Mouse (Mus musculus): ENCODE results near the gene Htra2.

DNA sequence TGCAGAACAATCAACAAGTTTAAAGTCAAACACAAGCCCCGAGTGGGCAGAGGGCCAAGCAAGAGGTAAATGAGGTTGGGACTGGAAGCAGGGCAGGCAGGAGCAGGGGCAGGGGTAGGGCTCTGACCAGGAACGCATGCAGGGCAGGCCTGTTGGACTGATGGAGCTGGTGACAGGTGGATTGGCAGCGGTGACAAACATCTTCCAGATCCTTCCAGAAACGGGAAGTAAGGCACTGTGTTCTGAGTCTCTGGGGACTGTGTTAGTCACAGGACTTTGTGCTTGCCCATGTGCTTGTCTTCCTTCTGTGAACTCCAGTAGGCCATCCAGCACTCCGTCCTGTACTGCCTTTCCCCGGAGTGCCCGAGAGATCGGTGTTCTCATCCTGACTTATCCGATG, 10.3 kb downstream of the Htra2 start:
- TF ChIP-seq POLR2A (IDR thresholded peaks at IDR 0.05; ENCODE audit: insufficient read length, low read depth) = no peak
- TF ChIP-seq MAX (IDR thresholded peaks at IDR 0.05; ENCODE audit: low read depth) = no peak
- no peak for TF ChIP-seq E2F4 (IDR thresholded peaks at IDR 0.05; ENCODE audit: insufficient read depth)
- no peak for TF ChIP-seq MYOD1 (IDR thresholded peaks at IDR 0.05; ENCODE audit: control insufficient read depth in 1 of 3, insufficient read length in 2 of 3, low read depth in 2 of 3)
- no peak for TF ChIP-seq USF1 (IDR thresholded peaks at IDR 0.05; ENCODE audit: low read depth)
- no peak for TF ChIP-seq TCF12 (IDR thresholded peaks at IDR 0.05; ENCODE audit: insufficient read depth, poor library complexity, severe bottlenecking)
- TF ChIP-seq POLR2AphosphoS2 (IDR thresholded peaks at IDR 0.05; ENCODE audit: insufficient read length, low read depth) = no peak
- TF ChIP-seq MYOG (IDR thresholded peaks at IDR 0.05; ENCODE audit: control insufficient read depth in 1 of 3, insufficient read depth in 1 of 3, insufficient read length in 2 of 3, low read depth in 2 of 3) = no peak
- TF ChIP-seq SRF (IDR thresholded peaks at IDR 0.05; ENCODE audit: control insufficient read depth, insufficient read length, low read depth) = no peak
